Mouse (Mus musculus) right cerebral cortex, postnatal 25 days (tissue): ENCODE results near the gene Gnaz.

Experiments used
- DNase-seq: peaks from one replicate; pipeline ENCODE4 v3.0.0; 2022

Gene Gnaz

DNA sequence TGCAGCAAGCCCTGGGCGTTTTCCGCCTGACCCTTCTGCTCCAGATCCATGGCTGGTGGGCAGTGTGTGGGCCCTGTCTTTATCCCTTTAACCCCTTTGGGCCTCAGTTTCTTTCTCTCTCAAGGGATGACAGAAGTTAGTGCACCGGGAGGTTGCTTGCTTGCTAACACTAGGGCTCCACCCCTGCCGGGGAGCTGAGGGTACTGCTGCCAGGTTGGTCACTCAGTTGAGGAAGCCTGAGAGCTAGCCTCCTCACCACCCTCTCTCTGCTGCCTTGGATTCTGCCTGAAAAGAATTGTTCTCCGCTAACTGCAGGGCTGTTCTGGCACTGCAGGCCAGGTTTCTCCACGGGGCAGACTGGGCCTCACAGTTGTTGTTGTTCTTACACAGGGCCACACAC, 6.0 kb downstream of the Gnaz start:
- no peak for DNase-seq

DNA sequence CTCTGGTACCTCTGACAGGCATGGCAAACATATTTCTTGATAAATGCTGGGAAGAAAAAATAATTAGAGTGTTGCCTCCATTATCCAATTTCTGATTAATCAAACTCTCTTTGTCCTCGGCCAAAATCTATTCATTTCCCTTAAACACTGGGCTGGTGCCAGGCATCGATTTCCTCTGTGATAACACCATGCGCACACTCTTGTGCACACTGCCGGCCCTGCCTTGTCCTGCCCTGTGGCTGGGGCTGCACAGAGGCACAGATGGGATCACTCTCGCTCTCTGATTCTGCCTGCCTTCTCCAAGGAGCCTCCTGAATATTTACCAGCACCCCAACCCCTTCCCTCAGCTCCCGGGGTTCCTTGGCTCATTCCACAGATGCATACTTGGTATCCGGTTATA, 8.6 kb downstream of the Gnaz start:
- DNase-seq, result no peak

DNA sequence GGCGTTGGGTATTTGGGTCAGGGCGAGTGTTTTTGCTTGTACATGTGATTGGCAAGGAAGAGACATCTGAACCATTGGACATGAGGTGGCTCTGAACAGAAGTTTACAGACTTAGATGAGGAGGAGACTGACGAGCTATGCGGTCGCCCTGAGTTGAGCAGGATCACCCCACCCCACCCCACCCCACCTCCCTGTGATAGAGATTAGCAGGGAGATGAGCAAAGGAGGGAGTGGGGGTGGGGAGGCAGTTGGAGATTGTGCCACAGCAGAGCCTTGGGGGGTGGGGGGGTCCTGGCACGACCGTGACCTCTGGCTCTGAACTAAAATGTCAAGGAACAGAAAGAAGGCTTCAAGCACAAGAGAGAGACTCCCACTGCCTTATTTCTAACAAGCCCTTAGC, 9.5 kb downstream of the Gnaz start:
- DNase-seq, result no peak

- no peak for DNase-seq
These were observed 11.1 kb downstream of the Gnaz start for GRCm38 (mm10) chr10:74978056-74978455.

DNA sequence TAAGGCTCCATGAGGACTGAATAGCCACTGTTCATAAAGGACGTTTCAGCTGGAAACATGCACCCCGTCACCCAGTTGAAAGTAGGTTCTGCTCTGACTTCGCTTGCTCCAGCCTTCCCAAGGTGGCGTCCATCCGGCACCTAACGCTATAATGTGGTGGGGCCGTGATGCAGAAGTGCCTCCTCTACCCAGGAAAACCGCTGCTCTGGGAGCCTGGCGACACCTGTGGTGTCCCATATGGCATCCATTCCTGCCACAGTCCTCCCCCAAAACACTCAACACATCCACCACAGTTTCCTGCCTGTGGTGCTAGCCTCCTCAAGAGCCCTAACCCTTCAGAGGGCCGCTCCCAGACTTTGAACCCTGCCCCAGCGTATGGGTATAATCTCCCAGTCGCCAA, 14.2 kb downstream of the Gnaz start:
- no peak for DNase-seq

DNA sequence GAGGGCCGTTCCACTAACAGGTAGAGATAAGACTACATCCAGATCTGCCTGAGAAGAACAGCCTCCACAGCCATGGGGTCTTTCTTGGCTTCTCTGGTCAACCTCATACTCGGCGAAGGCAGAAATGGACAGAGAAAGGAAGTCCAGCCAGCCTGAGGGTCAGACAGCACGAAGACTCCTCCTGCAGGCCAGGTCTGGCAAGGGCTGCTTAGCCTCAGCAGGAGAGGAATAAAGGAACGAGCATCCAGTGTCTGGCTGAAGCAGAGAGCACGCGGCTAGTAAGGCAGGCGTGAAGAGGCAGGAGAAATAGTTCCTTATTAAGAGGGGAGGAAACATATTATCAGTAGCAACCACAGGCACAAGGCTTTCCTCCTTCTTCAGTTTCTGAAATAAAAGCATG, 16.2 kb downstream of the Gnaz start:
- no peak for DNase-seq

DNA sequence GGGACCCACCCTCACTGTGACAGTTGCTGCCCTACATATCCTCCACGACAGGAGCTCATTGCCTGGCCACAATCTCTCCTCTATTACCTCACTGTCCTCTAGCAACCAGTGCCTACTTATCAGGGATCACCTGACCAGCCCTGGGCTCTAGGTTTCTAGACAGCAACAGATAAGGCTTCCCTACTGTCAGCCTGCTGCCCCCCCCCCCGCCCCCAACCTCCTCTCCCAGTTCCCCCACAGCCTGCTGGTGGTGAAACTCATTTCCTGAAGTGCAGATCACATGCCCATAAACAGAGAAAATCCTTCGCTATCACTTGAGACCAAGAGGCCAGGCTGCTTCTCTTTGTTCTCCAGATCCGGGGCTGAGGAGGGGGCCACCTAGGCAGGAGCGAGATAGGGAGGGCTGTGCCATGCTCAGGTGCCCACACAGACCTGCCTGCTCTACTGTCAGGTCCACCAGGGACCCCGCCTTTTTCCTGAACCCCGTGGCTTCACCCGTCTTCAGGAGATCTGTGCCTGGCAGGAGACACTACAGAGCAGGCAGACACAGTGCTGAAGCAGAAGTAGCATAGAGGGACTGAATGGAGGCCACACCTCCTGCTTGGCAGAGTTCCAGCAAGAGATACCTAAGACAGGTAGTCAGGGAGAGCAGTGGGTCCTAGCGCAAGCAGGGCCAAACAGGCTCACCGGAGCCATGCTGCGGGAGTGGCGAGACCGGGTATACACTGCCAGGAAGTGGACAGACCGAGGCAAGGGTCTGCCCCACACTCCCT, 20.9 kb downstream of the Gnaz start:
- DNase-seq, result no peak

DNA sequence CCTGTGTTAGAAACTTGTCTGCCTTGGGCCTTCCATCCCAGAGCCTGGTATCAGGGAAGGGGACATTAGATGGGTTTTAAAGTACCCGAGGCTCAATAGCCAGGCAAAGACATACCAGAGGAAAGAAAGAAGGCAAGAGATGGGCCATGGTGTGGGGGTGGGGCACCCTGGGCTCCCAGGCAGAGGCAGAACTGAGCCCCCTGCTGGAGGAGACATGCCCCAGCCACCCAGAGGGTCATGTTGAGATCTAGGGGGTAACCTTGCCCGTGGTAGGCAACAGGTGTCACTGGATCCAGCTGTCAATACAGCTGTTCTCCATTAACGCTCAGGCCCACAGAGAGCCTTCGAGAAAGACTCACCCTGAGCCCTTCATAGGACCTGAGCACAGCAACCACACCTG, 22.8 kb downstream of the Gnaz start:
- no peak for DNase-seq

GRCm38 (mm10) chr10:74990584-74991322, 23.8 kb downstream of the Gnaz start:
- no peak for DNase-seq

- DNase-seq, result no peak
These were observed 27.9 kb downstream of the Gnaz start for GRCm38 (mm10) chr10:74994863-74995262.

DNA sequence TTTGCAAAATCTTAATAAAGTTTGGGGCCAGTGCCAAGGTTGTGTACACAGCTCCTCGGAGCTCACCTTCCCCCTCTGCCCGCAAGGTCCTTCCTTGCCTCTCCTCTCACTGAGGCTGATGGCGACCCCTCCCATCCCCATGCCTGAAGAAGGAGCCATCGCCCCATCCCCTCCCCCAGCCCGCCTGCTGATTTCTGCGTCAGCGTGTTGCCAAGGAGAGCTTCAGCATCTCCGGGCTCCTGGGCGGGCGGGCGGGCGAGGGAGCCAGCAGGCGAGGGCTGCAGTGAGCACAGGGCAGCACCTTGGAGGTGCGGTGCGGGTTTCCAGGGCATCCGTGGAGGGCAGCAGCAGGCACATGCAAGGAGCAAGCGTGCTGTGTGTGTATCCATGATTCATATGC, 28.4 kb downstream of the Gnaz start:
- peak; percentile 59 for DNase-seq

GRCm38 (mm10) chr10:75001391-75001790, 34.4 kb downstream of the Gnaz start:
- DNase-seq, result no peak

GRCm38 (mm10) chr10:75004067-75004466, 37.1 kb downstream of the Gnaz start:
- no peak for DNase-seq

GRCm38 (mm10) chr10:75006889-75007662, 40.1 kb downstream of the Gnaz start:
- peak; percentile 68 for DNase-seq

DNA sequence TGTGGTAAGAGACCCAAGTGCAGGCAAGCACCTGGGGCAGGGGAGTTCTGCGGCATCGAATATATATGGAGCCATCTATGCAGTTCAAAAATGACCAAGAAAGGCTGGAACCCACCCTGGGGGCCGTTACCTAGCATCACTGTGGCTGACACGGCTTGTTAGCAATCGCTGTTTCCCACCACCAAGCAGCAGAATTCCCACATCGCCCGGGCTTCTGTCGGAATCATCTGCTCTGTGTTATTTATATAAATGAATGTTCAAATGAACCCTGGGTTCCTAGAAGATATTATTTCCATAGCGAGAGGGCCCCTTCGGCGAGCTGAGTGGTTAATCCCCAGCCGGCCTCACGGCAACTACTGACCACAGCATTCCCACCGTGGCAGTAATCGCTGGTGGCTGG, 43.7 kb downstream of the Gnaz start:
- DNase-seq, result no peak

- no peak for DNase-seq
These were observed 48.5 kb downstream of the Gnaz start for GRCm38 (mm10) chr10:75015465-75015864.

GRCm38 (mm10) chr10:75016481-75016880, 49.5 kb downstream of the Gnaz start:
- no peak for DNase-seq

- DNase-seq, result no peak
These were observed 53.3 kb downstream of the Gnaz start for GRCm38 (mm10) chr10:75020271-75020670.

DNA sequence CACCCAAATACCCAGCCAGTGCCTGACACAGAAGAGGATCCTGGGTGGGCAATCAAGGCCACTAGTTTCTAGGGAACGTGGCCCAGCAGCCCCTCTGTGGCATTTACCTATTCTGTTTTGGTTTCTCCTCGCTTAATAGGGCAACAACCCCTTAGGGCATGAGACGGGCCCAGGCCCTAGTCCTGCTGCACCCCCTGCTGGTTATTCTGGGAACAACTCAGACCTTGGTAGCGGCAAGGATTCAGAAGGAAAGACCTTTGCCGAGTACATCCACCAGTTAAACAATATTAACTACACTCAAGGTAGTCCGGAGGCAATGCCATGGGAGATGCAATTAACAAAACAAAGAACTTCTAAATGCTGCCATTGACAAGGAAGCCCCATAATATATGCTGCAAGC, 54.2 kb downstream of the Gnaz start:
- DNase-seq, result peak; percentile 70

- DNase-seq, result no peak
These were observed 59.5 kb downstream of the Gnaz start for GRCm38 (mm10) chr10:75026491-75026890.

DNA sequence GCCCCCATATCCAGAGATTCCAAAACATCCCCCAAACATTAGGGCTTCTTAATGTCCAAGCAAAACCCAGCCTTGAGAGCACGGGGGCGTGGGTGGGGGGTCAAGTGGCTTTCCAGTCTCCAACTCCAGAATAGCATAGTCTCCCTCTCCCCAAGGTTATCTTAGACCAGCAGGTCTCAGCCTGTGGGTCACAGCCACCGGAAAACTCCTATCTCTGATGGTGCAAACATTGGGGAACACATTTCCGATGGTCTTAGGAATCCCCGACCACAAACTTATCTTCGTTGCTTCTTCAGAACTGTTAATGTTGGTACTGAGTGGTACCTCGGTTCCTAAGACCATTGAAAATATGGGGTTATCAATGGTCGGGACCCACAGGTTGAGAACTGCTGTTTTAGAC, 61.8 kb downstream of the Gnaz start:
- DNase-seq, result no peak

GRCm38 (mm10) chr10:75029677-75030076, 62.7 kb downstream of the Gnaz start:
- DNase-seq, result no peak

- DNase-seq, result no peak
These were observed 63.3 kb downstream of the Gnaz start for GRCm38 (mm10) chr10:75030234-75030633.
